Mouse (Mus musculus) central nervous system, embryonic 11.5 days (tissue): ENCODE results near the gene Osbpl8. TPM values are rescaled to one million over a fixed set of nuclear protein-coding genes. Genes with fewer than 3 reads are reported as not detected.

Experiments
- polyA plus RNA-seq: library from polyadenylated mRNA; depleted of rRNA; stranded (reverse); fragments of >200 nt; gene quantifications from 2 replicates; pipeline ENCODE4 v1.2.3, GENCODE M21; 2012; rRNA removed

The Osbpl8 gene
- 11.7 and 12.7 TPM in 2 replicates for polyA plus RNA-seq

DNA sequence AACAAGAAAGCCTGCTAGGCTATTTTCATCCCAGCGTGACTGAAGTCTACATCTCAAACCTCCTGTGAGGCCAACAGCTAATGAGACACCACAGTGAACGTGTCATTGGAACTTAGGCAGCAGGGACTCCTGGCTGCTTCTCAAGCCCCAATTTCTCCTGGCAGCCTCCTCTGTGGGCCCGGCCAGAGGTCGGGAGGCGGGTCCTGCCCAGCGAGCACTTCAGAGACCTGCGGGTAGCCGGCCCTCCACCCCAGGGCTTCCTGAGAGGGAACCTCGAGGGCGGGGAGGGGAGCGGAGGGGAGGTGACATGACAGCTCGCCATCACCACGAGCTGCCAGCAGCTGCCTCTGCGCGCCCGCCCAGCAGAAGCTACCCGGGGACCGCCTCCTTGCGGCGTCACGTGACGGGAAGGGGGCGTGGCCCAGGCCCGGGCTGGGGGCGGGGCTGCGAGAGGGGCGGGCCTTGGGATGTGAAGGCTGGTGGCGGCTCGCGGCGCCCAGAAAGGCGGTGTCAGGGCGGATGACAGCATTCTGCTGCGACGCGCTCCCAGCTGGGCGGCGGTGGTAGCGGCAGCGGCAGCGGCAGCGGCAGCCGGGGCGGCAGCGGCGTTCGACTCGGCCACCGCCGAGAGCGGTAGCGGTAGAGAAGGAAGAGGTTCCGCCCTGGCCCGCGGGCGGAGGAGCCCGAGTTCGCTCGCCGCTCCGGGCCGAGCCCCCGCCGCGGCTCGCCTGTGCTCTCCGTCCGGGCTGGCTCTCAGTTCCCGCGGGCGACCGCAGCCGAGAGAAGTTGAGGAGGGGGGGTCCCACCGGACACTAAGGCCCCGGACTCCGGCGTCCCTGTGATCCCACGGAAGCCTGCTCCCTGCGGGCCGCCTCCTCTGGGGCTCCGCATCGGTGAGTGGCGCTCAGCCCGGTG lies at the start of gene Osbpl8:
TSS of gene Osbpl8 (plus strand) at position 449 of the 915 bp plus-strand sequence.

DNA sequence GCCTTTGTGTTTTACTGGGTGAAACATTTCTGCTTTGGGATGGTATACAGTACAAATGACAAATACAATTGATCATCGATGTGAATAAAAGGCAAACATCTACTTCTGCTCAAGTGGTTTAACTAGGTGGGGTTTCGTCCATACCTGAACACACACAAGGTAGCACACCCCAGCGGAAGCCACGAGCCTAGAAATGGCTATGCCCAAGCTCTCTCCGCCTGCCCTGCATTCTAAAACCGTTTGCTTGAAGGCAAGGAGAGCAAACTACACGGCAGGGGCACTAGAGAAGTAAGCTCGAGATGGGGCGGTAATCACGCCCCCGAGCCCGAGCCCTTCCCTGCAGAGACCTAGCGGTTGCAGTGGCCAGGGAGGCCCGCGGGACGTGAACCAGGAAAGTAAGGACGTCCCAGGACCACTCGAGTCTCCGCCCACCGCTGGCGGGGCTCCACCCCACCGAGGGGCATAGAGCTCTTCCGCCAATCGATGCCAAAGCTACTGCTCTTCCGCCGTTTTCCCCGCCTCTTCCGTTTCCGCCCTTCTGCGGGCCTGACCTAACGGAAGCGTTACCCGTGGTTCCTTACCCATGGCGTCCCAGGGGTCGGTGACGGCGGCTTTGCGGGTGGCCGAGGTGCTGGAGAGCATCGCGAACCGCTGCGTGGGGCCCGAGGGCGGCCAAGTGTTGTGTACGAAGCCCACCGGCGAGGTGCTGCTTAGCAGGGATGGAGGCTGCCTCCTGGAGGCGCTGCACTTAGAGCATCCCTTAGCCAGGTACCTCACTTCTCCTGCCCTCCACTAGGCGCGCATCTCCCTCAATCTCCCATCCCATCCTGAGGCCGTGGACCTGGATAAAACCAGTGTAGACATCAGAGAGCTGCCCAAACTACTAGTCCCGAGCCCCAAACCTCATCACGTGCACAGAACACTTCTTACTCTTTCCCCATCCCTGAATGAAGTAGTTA lies 133.9 kb downstream of the Osbpl8 start, which contains the start of gene Bbs10:
TSS of gene Bbs10 (plus strand) at position 540 of the 959 bp plus-strand sequence.

Other genes with a start within 250 kb of the Osbpl8 start
- gene Csrp2, start 245.0 kb upstream of the Osbpl8 start, polyA plus RNA-seq, result 231 and 309 TPM in 2 replicates
- gene Zdhhc17, start 154.6 kb upstream of the Osbpl8 start, polyA plus RNA-seq, result 38.8 and 56.1 TPM in 2 replicates
- gene Bbs10, start 133.9 kb downstream of the Osbpl8 start, polyA plus RNA-seq, result 4.1 and 7.0 TPM in 2 replicates